Mouse (Mus musculus) kidney, adult 2 months (tissue): ENCODE measurements around the gene Rptor.

Source experiments
- CTCF ChIP-seq: fragments of 200-500 bp; conservative IDR thresholded peaks from 2 replicates; pipeline ENCODE4 v1.5.1; 2011; ENCODE audit warnings: low read depth, mild to moderate bottlenecking, control low read depth, low read length, moderate library complexity, mixed read lengths; ENCODE audit not compliant: insufficient read depth, insufficient read length
- POLR2A ChIP-seq: fragments of 200-500 bp; IDR thresholded peaks from one replicate; pipeline ENCODE4 v1.6.1; 2011; ENCODE audit warnings: low read depth, low read length, control low read depth

DNA sequence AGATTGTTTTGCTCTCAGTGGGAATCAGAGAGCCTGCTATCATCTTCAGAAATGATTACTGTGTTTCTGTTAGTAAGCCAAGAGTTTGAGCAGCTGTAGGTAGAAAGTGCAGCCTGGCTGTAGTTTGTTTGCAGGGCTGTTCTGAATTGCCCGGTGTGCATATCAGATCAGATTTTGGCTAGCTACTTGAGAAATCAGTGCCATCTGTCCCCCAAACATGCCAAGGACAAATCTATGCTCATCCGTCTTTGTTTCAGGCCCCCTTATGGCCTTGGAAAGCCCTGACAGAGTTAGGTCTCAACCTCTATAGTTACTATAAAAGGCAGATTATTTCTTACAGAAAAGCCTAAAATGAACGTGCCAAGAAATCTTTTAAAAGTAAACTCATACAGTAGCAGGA, 244.9 kb downstream of the Rptor start:
- no peak for TF ChIP-seq POLR2A
- no peak for TF ChIP-seq CTCF
